Mouse (Mus musculus) embryonic facial prominence, embryonic 14.5 days (tissue): ENCODE data around the gene Gm20388. TPM values are rescaled to one million over a fixed set of nuclear protein-coding genes. Genes with fewer than 3 reads are reported as not detected.

Experiments
- ATAC-seq: fragments of 200-750 bp; cut with Nextera tagmentation; 2 replicates; pipeline ENCODE4 v1.8.0; 2017; ENCODE audit warnings: low read depth, moderate number of reproducible peaks, moderate TSS enrichment
- DNase-seq: peaks from one replicate; pipeline ENCODE4 v3.0.0-alpha.2; 2015; ENCODE audit warnings: low spot score
- H3K27ac ChIP-seq: fragments of 300-500 bp; sonication (generic); replicated peaks from 2 replicates; pipeline ENCODE4 v1.5.1; 2014; ENCODE audit warnings: low read depth, mild to moderate bottlenecking, low read length, moderate library complexity
- H3K27me3 ChIP-seq: fragments of 300-500 bp; sonication (generic); replicated peaks from 2 replicates; pipeline ENCODE4 v1.6.1; 2014; ENCODE audit warnings: low read length; ENCODE audit not compliant: control insufficient read depth, insufficient read depth
- H3K36me3 ChIP-seq: fragments of 300-500 bp; sonication (generic); 2 replicates; pipeline ENCODE4 v1.6.1; 2014; ENCODE audit warnings: low read length, mixed read lengths; ENCODE audit not compliant: control insufficient read depth, insufficient read depth
- H3K4me1 ChIP-seq: fragments of 300-500 bp; sonication (generic); 2 replicates; pipeline ENCODE4 v1.6.1; 2014; ENCODE audit warnings: antibody characterized with exemption, low read length; ENCODE audit not compliant: control insufficient read depth, insufficient read depth
- H3K4me2 ChIP-seq: fragments of 300-500 bp; sonication (generic); 2 replicates; pipeline ENCODE4 v1.6.1; 2014; ENCODE audit warnings: low read depth, mild to moderate bottlenecking, low read length, moderate library complexity, mixed read lengths
- H3K4me3 ChIP-seq: fragments of 300-500 bp; sonication (generic); 2 replicates; pipeline ENCODE4 v1.5.1; 2014; ENCODE audit warnings: low read depth, mild to moderate bottlenecking, low read length
- H3K9ac ChIP-seq: fragments of 300-500 bp; sonication (generic); 2 replicates; pipeline ENCODE4 v1.6.1; 2014; ENCODE audit warnings: low read depth, mild to moderate bottlenecking, low read length, moderate library complexity, mixed read lengths
- H3K9me3 ChIP-seq: fragments of 300-500 bp; sonication (generic); 2 replicates; pipeline ENCODE4 v1.6.1; 2016; ENCODE audit warnings: low read length; ENCODE audit not compliant: control insufficient read depth
- WGBS: fragments of 180-500 bp; shearing (Covaris S2); extraction: QIAGEN DNeasy Blood & Tissue Kit; methylation state at CpG from one replicate; pipeline ENCODE4 v1.1.7; 2014; 5-methylcytosine and 5-hydroxymethylcytosine counted together
- polyA plus RNA-seq: library from polyadenylated mRNA; unstranded; fragments of >200 nt; fragmentation: Nextera tagmentation; extraction: Ambion mirVana; gene quantifications from 2 replicates; pipeline ENCODE4 v1.2.1, GENCODE M21; 2014

Gm20388 gene
- polyA plus RNA-seq, 1 experiment from 2014 or later, result not detected

- DNase-seq (peak; percentile 56), ATAC-seq (peak; percentile 28; the same call in 1 of the 2 replicates)
- Histone ChIP-seq H3K27me3 (no peaks in the 10 kb centered on the region), H3K9me3 (no peaks in the 10 kb centered on the region), H3K9ac (no peak overlapping the region), H3K36me3 (no peaks in the 10 kb centered on the region), H3K4me2 (no peak overlapping the region), H3K27ac (0 out of 2 replicates have a peak overlapping the region, but pooled peaks have one; percentile 21), H3K4me1 (peaks cover 33% of the 10 kb centered on the region), H3K4me3 (no peak overlapping the region)
- WGBS, result 32% methylated on average over 9 of the region's 9 CpGs
These were observed 463.9 kb downstream of the Gm20388 start for GRCm38 (mm10) chr8:120374514-120374913.

- ATAC-seq (no peak), DNase-seq (no peak)
- H3K9ac ChIP-seq, result no peak overlapping the region
- H3K4me3 ChIP-seq, result no peak overlapping the region
- no peak overlapping the region for H3K27ac ChIP-seq
- 59% methylated on average over 5 of the region's 5 CpGs for WGBS
- no peaks in the 10 kb centered on the region for H3K27me3 ChIP-seq
- H3K4me2 ChIP-seq, result no peak overlapping the region
- H3K4me1 ChIP-seq, result peaks cover 32% of the 10 kb centered on the region
- no peaks in the 10 kb centered on the region for H3K9me3 ChIP-seq
- no peaks in the 10 kb centered on the region for H3K36me3 ChIP-seq
These were observed 464.5 kb downstream of the Gm20388 start for GRCm38 (mm10) chr8:120375170-120375569.

- Histone ChIP-seq H3K9me3 (no peaks in the 10 kb centered on the region), H3K9ac (no peak overlapping the region), H3K4me2 (no peak overlapping the region), H3K27me3 (no peaks in the 10 kb centered on the region), H3K27ac (no peak overlapping the region), H3K36me3 (no peaks in the 10 kb centered on the region), H3K4me3 (no peak overlapping the region), H3K4me1 (peaks cover 35% of the 10 kb centered on the region)
- WGBS, result 63% methylated on average over 4 of the region's 4 CpGs
- no peak for DNase-seq
- ATAC-seq, result no peak
These were observed 465.6 kb downstream of the Gm20388 start for GRCm38 (mm10) chr8:120376215-120376614.

GRCm38 (mm10) chr8:120376847-120377802 lies 466.5 kb downstream of the Gm20388 start:
- H3K27ac ChIP-seq, result 0 out of 2 replicates have a peak overlapping the region, but pooled peaks have one; percentile 34
- ATAC-seq, result no peak

GRCm38 (mm10) chr8:120377803-120378189 lies 467.2 kb downstream of the Gm20388 start:
- 0 out of 2 replicates have a peak overlapping the region, but pooled peaks have one; percentile 13 for H3K4me2 ChIP-seq
- H3K9ac ChIP-seq, result peak overlapping the region; percentile 15; the same call in 1 of the 2 replicates
- H3K4me3 ChIP-seq, result no peak overlapping the region
- H3K9me3 ChIP-seq, result no peaks in the 10 kb centered on the region
- 47% methylated on average over 7 of the region's 7 CpGs for WGBS
- peaks cover 49% of the 10 kb centered on the region for H3K4me1 ChIP-seq
- no peaks in the 10 kb centered on the region for H3K27me3 ChIP-seq
- H3K36me3 ChIP-seq, result no peaks in the 10 kb centered on the region
- ATAC-seq (no peak), DNase-seq (no peak)
- H3K27ac ChIP-seq, result 0 out of 2 replicates have a peak overlapping the region, but pooled peaks have one; percentile 34

More at GRCm38 (mm10) chr8:120376847-120377802, 466.5 kb downstream of the Gm20388 start:
- WGBS, result 51% methylated on average over 22 of the region's 22 CpGs
- Histone ChIP-seq H3K27me3 (no peaks in the 10 kb centered on the region), H3K4me3 (no peak overlapping the region), H3K36me3 (no peaks in the 10 kb centered on the region), H3K9me3 (no peaks in the 10 kb centered on the region), H3K4me2 (no peak overlapping the region), H3K9ac (0 out of 2 replicates have a peak overlapping the region, but pooled peaks have one; percentile 3), H3K4me1 (peaks cover 42% of the 10 kb centered on the region)
- DNase-seq, result no peak

GRCm38 (mm10) chr8:120378306-120378705 lies 467.7 kb downstream of the Gm20388 start:
- peak overlapping the region; percentile 15; the same call in 1 of the 2 replicates for H3K9ac ChIP-seq
- WGBS, result 33% methylated on average over 16 of the region's 16 CpGs
- no peaks in the 10 kb centered on the region for H3K36me3 ChIP-seq
- peaks cover 54% of the 10 kb centered on the region for H3K4me1 ChIP-seq
- no peak overlapping the region for H3K4me3 ChIP-seq
- H3K4me2 ChIP-seq, result 0 out of 2 replicates have a peak overlapping the region, but pooled peaks have one; percentile 13
- no peak overlapping the region; the same call in 1 of the 2 replicates for H3K27ac ChIP-seq
- H3K9me3 ChIP-seq, result no peaks in the 10 kb centered on the region
- no peaks in the 10 kb centered on the region for H3K27me3 ChIP-seq
- ATAC-seq (no peak), DNase-seq (peak; percentile 78)

- 46% methylated on average over 3 of the region's 3 CpGs for WGBS
- Histone ChIP-seq H3K9me3 (no peaks in the 10 kb centered on the region), H3K4me1 (peaks cover 60% of the 10 kb centered on the region), H3K4me2 (no peak overlapping the region), H3K4me3 (no peak overlapping the region), H3K36me3 (no peaks in the 10 kb centered on the region), H3K9ac (no peak overlapping the region), H3K27me3 (no peaks in the 10 kb centered on the region), H3K27ac (no peak overlapping the region)
- ATAC-seq, result no peak
- DNase-seq, result no peak
These were observed 468.4 kb downstream of the Gm20388 start for GRCm38 (mm10) chr8:120379015-120379414.

GRCm38 (mm10) chr8:120381865-120382264 lies 471.2 kb downstream of the Gm20388 start:
- no peak for ATAC-seq
- 33% methylated on average over 4 of the region's 4 CpGs for WGBS
- no peaks in the 10 kb centered on the region for H3K9me3 ChIP-seq
- H3K4me3 ChIP-seq, result no peak overlapping the region
- no peak for DNase-seq
- H3K27me3 ChIP-seq, result no peaks in the 10 kb centered on the region
- H3K4me2 ChIP-seq, result no peak overlapping the region
- H3K4me1 ChIP-seq, result peaks cover 47% of the 10 kb centered on the region
- H3K27ac ChIP-seq, result peak overlapping the region; percentile 62
- H3K9ac ChIP-seq, result no peak overlapping the region
- H3K36me3 ChIP-seq, result no peaks in the 10 kb centered on the region
